Mouse (Mus musculus) embryo, embryonic 11.5 days (tissue): ENCODE measurements around the gene Elavl3.
A peak's percentile ranks its signal among the peaks of the same experiment; 100 is the strongest.
"Not testable (repeated sequence)": the region's sequence is repeated elsewhere in the genome, so short reads cannot be mapped to it uniquely, and the experiment has no call there.

Experiments used
- DNase-seq: peaks from one replicate; pipeline ENCODE4 v3.0.0-alpha.2; 2012; ENCODE audit warnings: low read depth, low spot score

The Elavl3 gene

DNA sequence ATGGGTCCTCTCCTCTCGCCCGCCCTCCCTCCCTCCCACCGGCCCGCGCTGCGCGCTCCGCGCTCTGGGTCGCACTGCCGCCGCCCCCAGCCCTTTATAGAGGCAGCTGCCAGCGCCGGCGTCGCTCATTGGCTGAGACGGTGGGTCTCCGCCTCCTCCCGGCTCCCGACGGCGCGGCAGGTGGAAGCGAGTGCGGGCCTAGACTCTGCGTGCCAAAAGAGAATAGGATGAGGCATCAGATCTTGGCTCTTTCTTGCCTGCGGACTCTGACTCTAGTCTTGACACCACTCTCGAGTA, at the start of gene Elavl3:
Elavl3 (minus strand) TSS at position 66 of the 297 bp plus-strand sequence.
- DNase-seq: peak; percentile 35

DNA sequence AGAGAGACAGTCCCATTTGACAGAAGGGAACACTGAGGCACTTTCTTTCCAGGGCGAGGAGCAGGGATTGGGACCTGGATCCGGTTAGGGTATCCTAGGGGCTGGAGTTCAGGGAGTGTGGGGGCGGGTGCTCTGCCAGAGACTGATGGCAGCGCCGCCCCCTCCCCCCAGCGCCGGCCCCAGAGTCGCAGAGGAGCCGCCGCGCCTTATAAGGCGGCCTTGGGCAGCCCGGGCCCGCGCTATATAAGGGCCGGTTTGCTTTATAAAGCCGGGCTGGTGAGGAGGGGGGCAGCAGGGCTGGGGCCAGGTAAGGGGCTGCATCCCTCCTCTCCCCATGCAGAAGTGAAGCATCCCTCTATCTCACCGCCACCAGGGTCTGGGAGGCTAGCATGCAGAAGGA, 48.1 kb upstream of the Elavl3 start:
- DNase-seq: no peak

DNA sequence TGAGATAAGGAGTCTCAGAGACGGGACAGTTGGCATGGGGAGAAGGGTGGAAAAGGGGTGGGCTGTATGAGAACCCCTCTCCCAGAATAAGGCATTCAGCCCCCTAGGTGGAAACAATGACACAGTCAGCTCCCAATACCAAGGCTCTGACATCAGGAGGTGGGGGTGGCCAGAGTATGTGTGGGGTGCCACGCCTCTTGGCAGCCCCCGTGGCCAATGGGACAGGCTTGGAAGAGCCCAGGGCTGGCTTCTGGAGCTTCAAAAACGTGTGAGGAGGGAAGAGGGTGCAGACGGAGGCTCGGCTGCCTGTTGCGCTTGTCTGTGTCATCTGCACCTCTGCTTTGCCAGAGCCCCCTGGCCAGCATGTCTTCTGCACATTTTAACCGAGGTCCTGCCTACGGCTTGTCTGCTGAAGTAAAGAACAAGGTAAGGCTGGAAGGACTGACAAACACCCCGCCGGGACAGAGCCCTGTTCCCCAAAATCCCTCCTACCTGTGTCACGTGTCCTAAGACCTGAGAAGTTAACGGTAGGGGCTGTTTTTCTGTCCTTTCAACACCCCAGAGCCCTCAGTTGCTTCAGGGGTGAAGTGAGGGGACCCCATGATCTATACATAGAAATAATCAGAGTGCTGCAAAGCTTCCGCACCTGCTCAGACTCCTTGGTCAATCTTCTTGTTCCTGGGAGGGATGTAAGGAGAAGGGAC, 47.3 kb upstream of the Elavl3 start, which contains the start of gene Cnn1:
Cnn1 (plus strand) TSS at position 224 of the 704 bp plus-strand sequence.
- no peak for DNase-seq

GRCm38 (mm10) chr9:22095854-22096307, 44.1 kb upstream of the Elavl3 start:
- DNase-seq: peak; percentile 54

GRCm38 (mm10) chr9:22092746-22093145, 40.9 kb upstream of the Elavl3 start:
- DNase-seq: no peak

GRCm38 (mm10) chr9:22089986-22090385, 38.2 kb upstream of the Elavl3 start:
- no peak for DNase-seq

GRCm38 (mm10) chr9:22089281-22089680, 37.5 kb upstream of the Elavl3 start:
- no peak for DNase-seq

DNA sequence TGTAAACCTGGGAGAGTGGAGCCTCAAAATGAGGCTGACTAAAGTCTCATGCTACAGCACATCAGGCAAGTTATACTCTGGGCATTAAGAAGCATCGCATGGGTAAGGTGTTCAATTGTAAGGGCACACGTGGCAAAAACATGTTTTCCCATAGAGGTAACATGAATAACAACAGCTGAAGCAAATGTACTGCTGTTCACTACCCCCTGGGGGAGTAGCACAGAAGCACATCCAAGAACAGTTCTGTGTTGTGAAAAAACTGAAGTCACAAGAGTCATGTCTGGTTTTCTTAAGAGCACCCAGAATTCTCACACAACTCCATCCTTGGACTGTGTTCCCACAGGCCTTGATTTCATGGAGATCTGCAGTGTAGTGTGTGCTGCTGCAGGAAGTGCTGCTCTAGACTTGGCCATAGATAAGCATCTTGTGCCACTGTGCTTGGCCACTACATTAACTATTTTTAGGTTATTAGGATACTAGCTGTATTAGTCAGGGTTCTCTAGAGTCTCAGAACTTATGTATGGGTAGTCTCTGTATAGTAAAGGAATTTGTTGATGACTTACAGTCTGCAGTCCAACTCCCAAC, 35.3 kb upstream of the Elavl3 start:
- DNase-seq: no peak

DNA sequence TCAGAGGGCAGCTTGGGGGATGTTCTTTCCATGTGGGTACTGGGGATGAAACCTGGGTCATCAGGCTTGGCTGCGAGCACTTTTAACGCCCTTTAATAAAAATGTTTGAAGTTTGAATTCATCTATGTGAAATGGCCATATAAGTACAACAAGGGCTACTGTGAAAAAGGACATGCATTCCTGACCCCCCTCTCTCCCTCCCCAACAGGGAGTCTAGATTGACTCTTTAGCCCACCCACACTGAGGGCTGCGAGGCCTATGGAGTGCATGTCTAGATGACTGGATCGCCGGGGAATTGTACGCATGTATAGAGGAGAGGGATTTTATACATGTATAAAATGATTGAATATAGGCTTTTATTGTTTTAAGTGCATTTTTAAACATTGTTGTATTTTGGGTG, 34.2 kb upstream of the Elavl3 start:
- DNase-seq: no peak

DNA sequence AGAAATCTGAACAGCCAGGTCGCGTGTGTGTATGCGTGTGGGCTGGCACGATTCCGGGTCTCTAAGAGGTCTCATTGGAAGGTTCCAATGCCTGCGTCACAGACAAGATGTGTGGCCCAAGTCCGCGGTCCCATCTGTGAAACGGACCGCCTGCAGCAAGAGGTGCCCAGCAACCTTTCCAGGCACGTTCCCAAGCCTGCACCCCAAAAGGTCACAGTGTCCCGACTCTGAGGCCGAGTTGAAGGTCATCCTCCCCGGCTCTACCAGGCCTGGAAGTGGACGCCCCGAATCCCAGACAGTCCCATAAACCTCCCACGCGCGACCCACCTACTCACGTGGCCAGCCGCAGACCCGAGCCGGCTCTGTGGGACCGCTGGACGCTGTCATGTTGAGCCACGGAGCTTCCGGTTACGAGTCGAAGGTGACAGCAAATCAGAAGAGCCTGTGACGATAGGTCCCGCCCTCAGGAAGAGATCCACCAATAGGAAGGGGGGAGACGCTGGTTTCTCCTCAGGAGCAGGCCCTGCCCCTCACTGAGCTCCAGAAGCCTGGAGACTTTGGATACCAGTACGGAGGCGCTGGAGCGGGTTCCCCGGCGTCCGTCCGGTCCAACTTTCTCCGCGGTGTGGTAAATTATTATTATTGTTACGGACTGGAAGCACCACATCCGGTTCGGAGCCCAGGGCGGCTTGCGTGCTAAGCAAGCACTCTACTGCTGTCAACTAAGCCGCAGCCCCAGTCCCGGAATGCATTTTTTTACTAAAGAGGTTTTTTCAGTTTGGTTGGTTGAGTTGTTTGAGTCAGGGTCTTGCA, 33.4 kb upstream of the Elavl3 start, which contains the start of gene Ecsit:
Ecsit (minus strand) TSS at position 417 of the 813 bp plus-strand sequence.
- DNase-seq: peak; percentile 91

- no peak for DNase-seq
These were observed 32.8 kb upstream of the Elavl3 start for GRCm38 (mm10) chr9:22084667-22085021.

DNA sequence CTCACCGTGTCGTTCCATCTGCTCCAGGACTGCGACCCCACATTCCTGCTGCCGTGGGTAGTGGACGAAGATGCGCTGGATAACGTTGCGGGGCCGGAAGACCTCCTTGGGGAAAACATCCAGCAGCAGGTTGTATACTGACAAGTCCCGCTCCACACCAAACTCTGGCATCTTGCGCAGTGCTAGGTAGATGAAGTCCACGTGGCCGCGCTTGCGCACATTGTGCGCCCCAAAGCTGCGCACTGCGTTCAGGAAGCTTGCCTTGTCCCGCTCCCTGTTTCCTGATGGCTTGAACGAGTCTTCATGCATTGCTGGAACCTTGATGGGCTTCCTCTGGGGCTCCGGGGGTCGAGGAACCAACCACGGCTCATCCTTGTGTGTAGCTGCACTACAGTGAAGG, 24.4 kb upstream of the Elavl3 start:
- no peak for DNase-seq

GRCm38 (mm10) chr9:22075778-22076177, 24.0 kb upstream of the Elavl3 start:
- not testable (repeated sequence) for DNase-seq

GRCm38 (mm10) chr9:22072276-22072675, 20.5 kb upstream of the Elavl3 start:
- DNase-seq: no peak

DNA sequence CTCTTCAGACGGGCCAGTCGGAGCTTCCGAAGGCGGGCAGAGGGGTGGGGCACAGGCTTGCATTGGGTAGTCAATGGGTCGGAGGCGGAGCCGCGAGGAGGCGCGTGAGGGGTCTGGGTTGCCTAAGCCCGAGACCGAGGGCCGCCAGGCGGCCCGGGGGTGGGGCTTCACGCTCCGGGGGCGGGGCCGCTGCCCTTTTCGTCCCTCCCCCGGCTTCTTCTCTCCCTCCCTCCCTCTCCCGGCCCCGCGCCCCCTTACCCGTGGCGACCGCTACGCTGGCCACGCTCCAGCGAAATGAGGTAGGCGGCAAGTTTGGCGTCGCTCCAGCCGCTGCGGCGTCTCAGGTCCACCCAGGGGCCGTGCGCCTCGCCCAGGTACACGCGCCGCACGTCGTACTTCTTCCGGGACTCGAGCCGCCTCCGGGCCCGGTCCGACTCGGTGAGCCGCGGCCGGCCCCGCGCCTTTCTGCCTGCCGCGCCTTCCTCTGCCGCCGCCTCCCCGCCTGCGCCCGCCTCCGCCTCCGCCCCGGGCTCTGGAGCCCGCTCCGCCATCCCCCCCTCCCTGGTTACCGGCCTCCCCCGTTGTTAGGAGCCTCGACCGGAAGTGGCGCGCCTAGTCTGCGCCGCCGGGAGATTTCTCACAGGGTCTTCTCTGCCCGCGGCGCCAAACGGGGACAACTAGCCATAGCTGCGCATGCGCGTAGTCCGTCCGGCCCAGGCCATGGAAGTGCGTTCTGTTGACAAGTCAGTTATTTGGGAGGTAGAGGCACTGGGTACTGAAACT, 19.2 kb upstream of the Elavl3 start, which contains the start of the genes Gm49318 and Zfp653:
Gm49318 (minus strand) TSS at position 469 of the 783 bp plus-strand sequence.
Zfp653 (minus strand) TSS at position 586 of the 783 bp plus-strand sequence.
- peak; percentile 95 for DNase-seq

DNA sequence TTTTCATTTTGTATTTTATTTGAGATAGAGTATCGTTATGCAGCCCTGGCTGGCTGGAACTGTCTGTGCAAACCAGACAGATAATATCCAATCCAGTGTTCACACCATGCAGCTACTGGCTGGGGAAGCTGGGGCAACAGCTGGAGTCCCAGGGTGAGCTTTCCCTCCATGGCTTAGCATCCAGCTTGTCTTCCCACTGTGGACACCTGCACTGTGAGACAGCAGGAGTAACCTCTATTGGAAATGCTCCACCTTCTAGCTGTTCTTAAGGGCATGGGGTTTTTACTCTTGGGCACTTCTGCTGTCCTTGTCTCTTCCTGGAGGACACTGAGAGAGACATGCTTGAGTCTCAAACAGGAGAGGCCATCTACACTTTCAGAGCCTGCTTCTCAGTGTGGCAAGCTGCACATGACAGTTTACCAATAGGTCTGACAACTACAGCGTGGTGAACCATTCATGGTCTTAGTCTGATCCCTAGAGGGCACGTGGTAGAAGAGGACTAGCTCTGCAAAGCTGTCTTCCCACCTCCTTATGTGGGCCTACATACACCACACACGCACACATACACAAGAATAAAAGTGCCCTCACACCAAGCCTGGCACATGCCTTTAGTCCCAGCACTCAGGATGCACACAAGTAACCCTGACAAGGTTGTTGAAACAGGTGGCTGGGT, 18.2 kb upstream of the Elavl3 start:
- no peak for DNase-seq

GRCm38 (mm10) chr9:22067195-22067594, 15.4 kb upstream of the Elavl3 start:
- no peak for DNase-seq

DNA sequence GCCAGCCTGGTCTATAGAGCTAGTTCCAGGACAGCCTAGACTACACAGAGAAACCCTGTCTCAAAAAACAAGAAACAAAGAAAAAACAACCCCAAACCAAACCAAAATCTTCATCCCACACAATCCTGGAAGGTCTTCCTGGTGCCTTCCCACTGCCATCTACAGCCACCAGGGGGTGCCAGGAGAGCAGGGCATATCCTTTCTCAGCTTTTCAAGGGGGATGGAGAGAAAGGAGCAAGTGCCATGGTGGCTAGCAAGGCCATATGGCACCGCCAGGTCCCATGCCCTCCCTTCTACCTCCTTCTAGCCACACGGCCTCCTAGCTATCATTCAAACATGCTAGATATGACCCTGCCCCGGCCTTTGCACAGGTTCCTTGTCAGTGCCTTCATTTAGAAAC, 14.6 kb upstream of the Elavl3 start:
- no peak for DNase-seq

DNA sequence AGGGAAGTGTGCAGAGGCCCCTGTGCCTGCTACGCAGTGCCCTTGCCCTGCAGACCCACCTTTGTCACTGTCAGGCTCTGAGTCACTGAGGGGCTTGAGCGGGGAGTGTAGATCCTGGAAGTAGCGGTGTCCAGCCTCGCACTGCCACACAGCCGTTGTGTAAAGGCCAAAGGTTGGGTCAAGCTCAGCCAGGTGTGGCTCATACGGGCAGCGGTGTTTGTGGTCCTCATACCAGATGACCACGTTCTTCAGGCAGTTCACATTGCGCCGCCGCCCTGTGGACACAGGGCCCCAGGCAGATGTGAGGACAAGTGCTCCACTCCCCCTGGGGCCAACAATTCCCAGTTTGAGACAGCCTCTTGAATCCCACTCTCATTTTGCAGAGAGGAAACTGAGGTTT, 13.8 kb upstream of the Elavl3 start:
- no peak for DNase-seq

- DNase-seq: no peak
These were observed 12.5 kb upstream of the Elavl3 start for GRCm38 (mm10) chr9:22064341-22064740.

- no peak for DNase-seq
These were observed 9.5 kb upstream of the Elavl3 start for GRCm38 (mm10) chr9:22061339-22061738.
